ENCODE assay signal across 9 mouse cellular contexts in the genomic region with DNA sequence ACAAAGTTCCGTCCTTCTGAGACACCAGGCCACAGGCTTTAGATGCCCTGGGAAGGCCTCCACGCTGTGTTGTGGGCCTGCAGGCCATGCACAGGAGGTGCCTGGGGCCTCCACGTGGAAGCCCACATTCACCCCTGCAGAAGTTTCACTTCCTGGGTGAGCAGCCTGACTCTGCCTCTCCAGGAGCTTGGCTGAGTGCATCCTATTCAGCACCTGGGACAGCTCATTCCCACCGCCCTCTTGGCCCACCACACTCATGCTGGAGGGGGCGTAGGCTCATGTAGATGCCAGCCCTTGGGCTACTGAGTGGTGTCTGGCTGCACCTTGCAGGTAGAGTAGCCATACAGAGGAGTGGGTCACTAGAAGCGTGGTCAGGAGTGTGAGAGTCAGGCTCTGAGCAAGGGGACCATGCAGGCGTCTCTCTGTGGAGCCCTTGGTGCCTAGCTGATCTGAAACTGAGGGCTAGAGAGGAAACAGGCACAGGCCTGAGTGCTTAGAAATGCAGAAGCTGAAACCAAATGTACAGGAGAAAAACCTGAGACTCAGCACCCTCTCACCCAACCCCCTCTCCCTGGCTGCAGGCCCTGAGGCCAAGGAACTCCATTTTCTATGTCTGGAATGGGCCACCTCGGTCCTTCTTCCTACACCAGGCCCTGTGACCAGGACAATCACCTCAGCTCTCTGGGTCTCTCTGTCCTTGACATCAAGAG. TPM values are rescaled to one million over a fixed set of nuclear protein-coding genes. Genes with fewer than 3 reads are reported as not detected.
DNase-seq lines count a peak whose midpoint lies in the region; TF ChIP-seq lines count a peak whose summit lies in the region.
"Had no signal": no experiment of that assay in that cellular context is flagged by ENCODE, and none has a peak within 500 bp of the region (broad histone marks: within the 10 kb centered on the region; RNA-seq: fewer than 3 reads in every experiment).

No protein-coding gene starts in this region.

- H3K27me3 ChIP-seq in megakaryocyte, embryonic 14.5 days (replicated peaks), result peaks cover 6% of the 10 kb centered on the region
- H3K27me3 ChIP-seq: neural tube, embryonic 12.5 days had no signal

- no peak for TF ChIP-seq POLR2A in lung, adult 2 months (IDR thresholded peaks at IDR 0.05; ENCODE audit: borderline replicate concordance, extremely low read depth, low read depth, low read length)

- H3K4me1 ChIP-seq in megakaryocyte, embryonic 14.5 days, result peaks cover 28% of the 10 kb centered on the region
- no peaks in the 10 kb centered on the region for H3K4me1 ChIP-seq in lung, adult 2 months (ENCODE audit: control insufficient read depth, insufficient read depth, low read length)

- peak overlapping the region; percentile 47 for H3K4me3 ChIP-seq in megakaryocyte, embryonic 14.5 days (replicated peaks)
- no peak overlapping the region for H3K4me3 ChIP-seq in lung, adult 2 months (replicated peaks; ENCODE audit: extremely low read depth, low read depth, low read length)
- H3K4me3 ChIP-seq: neural tube, embryonic 12.5 days had no signal

- peak; percentile 49 for DNase-seq in embryo, embryonic 10.5 days (ENCODE audit: low spot score)
- no peak for DNase-seq in embryo, embryonic 10 days (ENCODE audit: low spot score)
- peak; percentile 27 for DNase-seq in 3T3-L1 (ENCODE audit: low read depth, low spot score)
- peak; percentile 57 for DNase-seq in c-Kit-positive CD71-negative TER-119-negative erythroid progenitor cells, embryonic 14.5 days (ENCODE audit: low read depth)
- DNase-seq in right cerebral cortex, postnatal 25 days, result no peak
- DNase-seq in lung, adult 2 months, result no peak
- DNase-seq in cerebellum, adult 9-10 months, result no peak

- 55% methylated on average over 8 of the region's 8 CpGs for WGBS in lung, adult 2 months

- peaks cover 13% of the 10 kb centered on the region for H3K36me3 ChIP-seq in megakaryocyte, embryonic 14.5 days (replicated peaks; ENCODE audit: low read length)
- H3K36me3 ChIP-seq: neural tube, embryonic 12.5 days had no signal

- TF ChIP-seq CTCF in lung, adult 2 months (IDR thresholded peaks at IDR 0.05; ENCODE audit: insufficient read depth, low read length), result no peak

- H3K9me3 ChIP-seq in megakaryocyte, embryonic 14.5 days, result no peaks in the 10 kb centered on the region
- H3K9me3 ChIP-seq: neural tube, embryonic 12.5 days had no signal

RNA-seq across cellular contexts. Expression of a gene that starts 1.4 kb away (rescaled TPM):
- 4.3 and 23.7 TPM in 2 replicates for polyA plus RNA-seq in megakaryocyte, embryonic 14.5 days (2012; ENCODE audit: insufficient read depth, low replicate concordance)
- 44.3 and 53.7 TPM in 2 replicates for polyA plus RNA-seq in lung, adult 2 months (2012; rRNA removed)

RNA-seq across cellular contexts. Expression of a gene that starts 14.4 kb away (rescaled TPM):
- polyA plus RNA-seq in megakaryocyte, embryonic 14.5 days (2012; ENCODE audit: insufficient read depth, low replicate concordance), result 140 and 280 TPM in 2 replicates
- 413 and 456 TPM in 2 replicates for polyA plus RNA-seq in lung, adult 2 months (2012; rRNA removed)

RNA-seq across cellular contexts. Expression of a gene that starts 44.7 kb away (rescaled TPM):
- 1.6 and 4.7 TPM in 2 replicates for polyA plus RNA-seq in megakaryocyte, embryonic 14.5 days (2012; ENCODE audit: insufficient read depth, low replicate concordance)
- polyA plus RNA-seq in lung, adult 2 months (2012; rRNA removed), result 46.8 and 47.3 TPM in 2 replicates

Comparison
In these comparisons a context has a peak if more than half of its experiments do, and no peak if none do; other contexts are left out.
1. DNase-seq: peak in embryo, embryonic 10.5 days (single experiment), 3T3-L1 (single experiment) and c-Kit-positive CD71-negative TER-119-negative erythroid progenitor cells, embryonic 14.5 days (single experiment); none in embryo, embryonic 10 days (single experiment), right cerebral cortex, postnatal 25 days (single experiment), lung, adult 2 months (single experiment) and cerebellum, adult 9-10 months (single experiment).